Mouse (Mus musculus): ENCODE measurements around the gene Olfr874. TPM values are rescaled to one million over a fixed set of nuclear protein-coding genes. Genes with fewer than 3 reads are reported as not detected.

Gene Olfr874
- total RNA-seq (2014; rRNA removed) = 0.58 TPM in 1 of 2 replicates, not detected in the other
- polyA plus RNA-seq (2015; fragmentation: Nextera tagmentation; extraction: Ambion mirVana) = not detected in 2 replicates

- Histone ChIP-seq H3K36me3 (ENCODE audit: insufficient read depth, low read length) (no peaks in the 10 kb centered on the region), H3K9ac (replicated peaks; ENCODE audit: low read length) (no peak within 1 kb of the TSS), H3K4me1 (ENCODE audit: insufficient read depth, low read length) (no peaks in the 10 kb centered on the region), H3K27ac (no peak within 1 kb of the TSS), H3K27me3 (ENCODE audit: insufficient read depth, low read length) (no peaks in the 10 kb centered on the region), H3K4me3 (ENCODE audit: low read length) (no peak within 1 kb of the TSS), H3K4me2 (ENCODE audit: low read depth, low read length) (no peak within 1 kb of the TSS), H3K9me3 (ENCODE audit: low read length) (no peaks in the 10 kb centered on the region)
- ATAC-seq (no peak), DNase-seq (ENCODE audit: low spot score) (no peak)
- no peak for TF ChIP-seq CTCF (IDR thresholded peaks at IDR 0.05; ENCODE audit: low read depth)
Observed at GRCm38 (mm10) chr9:37744806-37745205, at the start of gene Olfr874. Gene Olfr874, plus strand, starts transcription at chr9:37745106.

GRCm38 (mm10) chr9:37716150-37716549 is 28.8 kb upstream of the Olfr874 start, which contains the start of gene Olfr160:
Gene Olfr160, minus strand, starts transcription at chr9:37716250.
- no peaks in the 10 kb centered on the region for H3K36me3 ChIP-seq (ENCODE audit: insufficient read depth, low read length)
- H3K4me1 ChIP-seq (ENCODE audit: insufficient read depth, low read length) = no peaks in the 10 kb centered on the region
- no peak within 1 kb of the TSS for H3K4me2 ChIP-seq (ENCODE audit: low read depth, low read length)
- WGBS = 91% methylated on average over 1 of the region's 1 CpGs
- H3K9ac ChIP-seq (replicated peaks; ENCODE audit: low read length) = no peak within 1 kb of the TSS
- no peaks in the 10 kb centered on the region for H3K27me3 ChIP-seq (ENCODE audit: insufficient read depth, low read length)
- H3K27ac ChIP-seq = no peak within 1 kb of the TSS
- no peak for TF ChIP-seq CTCF (IDR thresholded peaks at IDR 0.05; ENCODE audit: low read depth)
- no peak for DNase-seq (ENCODE audit: low spot score)
- no peaks in the 10 kb centered on the region for H3K9me3 ChIP-seq (ENCODE audit: low read length)
- ATAC-seq = no peak
- no peak within 1 kb of the TSS for H3K4me3 ChIP-seq (ENCODE audit: low read length)

- TF ChIP-seq CTCF (IDR thresholded peaks at IDR 0.05; ENCODE audit: low read depth) = no peak
- no peaks in the 10 kb centered on the region for H3K36me3 ChIP-seq (ENCODE audit: insufficient read depth, low read length)
- H3K27ac ChIP-seq = no peak overlapping the region
- no peak overlapping the region for H3K9ac ChIP-seq (replicated peaks; ENCODE audit: low read length)
- no peak for DNase-seq (ENCODE audit: low spot score)
- ATAC-seq = no peak
- no peaks in the 10 kb centered on the region for H3K27me3 ChIP-seq (ENCODE audit: insufficient read depth, low read length)
- no peak overlapping the region for H3K4me2 ChIP-seq (ENCODE audit: low read depth, low read length)
- 100% methylated on average over 1 of the region's 1 CpGs for WGBS
- no peaks in the 10 kb centered on the region for H3K4me1 ChIP-seq (ENCODE audit: insufficient read depth, low read length)
- no peaks in the 10 kb centered on the region for H3K9me3 ChIP-seq (ENCODE audit: low read length)
- H3K4me3 ChIP-seq (ENCODE audit: low read length) = no peak overlapping the region
Observed at GRCm38 (mm10) chr9:37734310-37734709, 10.6 kb upstream of the Olfr874 start.

GRCm38 (mm10) chr9:37750319-37751075 is 5.6 kb downstream of the Olfr874 start:
- Histone ChIP-seq H3K9me3 (ENCODE audit: low read length) (no peaks in the 10 kb centered on the region), H3K4me2 (ENCODE audit: low read depth, low read length) (no peak overlapping the region), H3K9ac (replicated peaks; ENCODE audit: low read length) (no peak overlapping the region), H3K36me3 (ENCODE audit: insufficient read depth, low read length) (no peaks in the 10 kb centered on the region), H3K27ac (no peak overlapping the region), H3K27me3 (ENCODE audit: insufficient read depth, low read length) (no peaks in the 10 kb centered on the region), H3K4me1 (ENCODE audit: insufficient read depth, low read length) (no peaks in the 10 kb centered on the region), H3K4me3 (ENCODE audit: low read length) (no peak overlapping the region)
- no peak for TF ChIP-seq CTCF (IDR thresholded peaks at IDR 0.05; ENCODE audit: low read depth)
- ATAC-seq = peak; percentile 43; the same call in 1 of the 2 replicates
- 24% methylated on average over 7 of the region's 7 CpGs for WGBS
- peak; percentile 3 for DNase-seq (ENCODE audit: low spot score)

GRCm38 (mm10) chr9:37751467-37751866 is 6.6 kb downstream of the Olfr874 start:
- DNase-seq (ENCODE audit: low spot score) (peak; percentile 34), ATAC-seq (no peak)
- Histone ChIP-seq H3K36me3 (ENCODE audit: insufficient read depth, low read length) (no peaks in the 10 kb centered on the region), H3K27me3 (ENCODE audit: insufficient read depth, low read length) (no peaks in the 10 kb centered on the region), H3K4me2 (ENCODE audit: low read depth, low read length) (no peak overlapping the region), H3K9ac (replicated peaks; ENCODE audit: low read length) (no peak overlapping the region), H3K4me3 (ENCODE audit: low read length) (no peak overlapping the region), H3K4me1 (ENCODE audit: insufficient read depth, low read length) (no peaks in the 10 kb centered on the region), H3K27ac (no peak overlapping the region), H3K9me3 (ENCODE audit: low read length) (no peaks in the 10 kb centered on the region)
- 51% methylated on average over 2 of the region's 2 CpGs for WGBS
- no peak for TF ChIP-seq CTCF (IDR thresholded peaks at IDR 0.05; ENCODE audit: low read depth)

- no peaks in the 10 kb centered on the region for H3K4me1 ChIP-seq (ENCODE audit: insufficient read depth, low read length)
- H3K4me2 ChIP-seq (ENCODE audit: low read depth, low read length) = no peak overlapping the region
- no peak for TF ChIP-seq CTCF (IDR thresholded peaks at IDR 0.05; ENCODE audit: low read depth)
- no peaks in the 10 kb centered on the region for H3K27me3 ChIP-seq (ENCODE audit: insufficient read depth, low read length)
- no peak overlapping the region for H3K9ac ChIP-seq (replicated peaks; ENCODE audit: low read length)
- H3K9me3 ChIP-seq (ENCODE audit: low read length) = no peaks in the 10 kb centered on the region
- ATAC-seq = no peak
- WGBS = 72% methylated on average over 4 of the region's 4 CpGs
- no peak overlapping the region for H3K4me3 ChIP-seq (ENCODE audit: low read length)
- DNase-seq (ENCODE audit: low spot score) = no peak
- H3K36me3 ChIP-seq (ENCODE audit: insufficient read depth, low read length) = no peaks in the 10 kb centered on the region
- no peak overlapping the region for H3K27ac ChIP-seq
Observed at GRCm38 (mm10) chr9:37752006-37752405, 7.1 kb downstream of the Olfr874 start.

GRCm38 (mm10) chr9:37761728-37762127 is 16.8 kb downstream of the Olfr874 start:
- H3K36me3 ChIP-seq (ENCODE audit: insufficient read depth, low read length) = no peaks in the 10 kb centered on the region
- peak; percentile 1 for DNase-seq (ENCODE audit: low spot score)
- 53% methylated on average over 2 of the region's 2 CpGs for WGBS

More at GRCm38 (mm10) chr9:37761728-37762127, 16.8 kb downstream of the Olfr874 start:
- TF ChIP-seq CTCF (IDR thresholded peaks at IDR 0.05; ENCODE audit: low read depth) = no peak
- Histone ChIP-seq H3K4me3 (ENCODE audit: low read length) (no peak overlapping the region), H3K9ac (replicated peaks; ENCODE audit: low read length) (no peak overlapping the region), H3K9me3 (ENCODE audit: low read length) (no peaks in the 10 kb centered on the region), H3K4me2 (ENCODE audit: low read depth, low read length) (no peak overlapping the region), H3K27ac (no peak overlapping the region), H3K4me1 (ENCODE audit: insufficient read depth, low read length) (no peaks in the 10 kb centered on the region), H3K27me3 (ENCODE audit: insufficient read depth, low read length) (no peaks in the 10 kb centered on the region)
- ATAC-seq = no peak

All from hindbrain, postnatal 0 days (tissue).